Mouse (Mus musculus): ENCODE data around the gene Ltbr. TPM values are rescaled to one million over a fixed set of nuclear protein-coding genes. Genes with fewer than 3 reads are reported as not detected.

Ltbr gene
- polyA plus RNA-seq, 1 experiment from 2014 or later = 55.1 TPM

DNA sequence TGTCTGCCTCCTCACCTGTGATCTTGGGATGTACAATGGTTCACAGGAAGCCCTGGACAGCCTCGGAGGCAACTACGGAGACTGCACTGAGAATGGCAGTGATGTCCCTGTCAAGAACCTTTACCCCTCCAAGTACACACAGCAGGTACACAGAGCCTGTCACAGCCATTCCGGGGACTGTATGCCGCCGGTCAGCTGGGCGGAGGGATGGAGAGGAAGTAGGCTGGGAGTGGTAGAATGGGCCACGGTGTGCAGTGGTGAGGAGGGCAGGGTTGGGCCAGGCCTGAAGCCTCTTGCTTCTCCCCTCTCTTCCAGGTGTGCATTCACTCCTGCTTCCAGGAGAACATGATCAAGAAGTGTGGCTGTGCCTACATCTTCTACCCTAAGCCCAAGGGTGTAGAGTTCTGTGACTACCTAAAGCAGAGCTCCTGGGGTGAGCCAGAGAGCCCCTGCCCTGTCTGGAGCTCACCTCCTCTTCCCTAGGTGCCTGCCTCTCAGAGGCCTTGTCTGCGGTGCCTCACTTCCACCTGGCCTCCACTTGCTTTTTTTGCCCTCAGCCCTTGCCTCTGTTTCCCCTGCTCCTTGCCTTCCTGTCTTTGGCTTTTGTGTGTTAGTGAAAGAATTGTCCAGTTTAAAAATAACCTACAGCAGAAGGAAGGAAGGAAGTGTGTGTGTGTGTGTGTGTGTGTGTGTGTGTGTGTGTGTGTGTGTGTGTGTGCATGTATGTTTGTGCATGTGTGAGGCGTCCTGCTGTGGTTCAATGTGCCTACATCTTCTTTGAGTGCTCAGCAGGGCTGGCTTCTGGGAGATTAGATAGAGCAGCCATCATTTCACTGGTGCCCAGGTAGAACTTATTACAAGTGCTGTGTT, 25.3 kb upstream of the Ltbr start:
- Histone ChIP-seq H3K27ac (ENCODE audit: low read length) (peak overlapping the region; percentile 10; the same call in 1 of the 2 replicates), H3K4me2 (replicated peaks; ENCODE audit: low read depth, low read length) (no peak overlapping the region), H3K27me3 (ENCODE audit: control insufficient read depth, insufficient read depth, low read length) (no peaks in the 10 kb centered on the region), H3K9ac (replicated peaks; ENCODE audit: low read depth, low read length) (no peak overlapping the region), H3K4me3 (ENCODE audit: low read depth, low read length) (no peak overlapping the region), H3K4me1 (ENCODE audit: control insufficient read depth, insufficient read depth, low read length) (no peaks in the 10 kb centered on the region; the same call in 1 of the 2 replicates), H3K9me3 (ENCODE audit: control insufficient read depth, low read depth, low read length) (no peaks in the 10 kb centered on the region), H3K36me3 (ENCODE audit: control insufficient read depth, insufficient read depth, low read length) (no peaks in the 10 kb centered on the region)
- no peak for ATAC-seq (ENCODE audit: insufficient number of reproducible peaks, insufficient read depth, low FRiP score, low read depth)
- WGBS = 61% methylated on average over 9 of the region's 9 CpGs

GRCm38 (mm10) chr6:125334356-125334755, 20.7 kb upstream of the Ltbr start:
- Histone ChIP-seq H3K4me1 (ENCODE audit: control insufficient read depth, insufficient read depth, low read length) (peaks cover 6% of the 10 kb centered on the region; the same call in 1 of the 2 replicates), H3K27ac (ENCODE audit: low read length) (no peak overlapping the region), H3K9ac (replicated peaks; ENCODE audit: low read depth, low read length) (no peak overlapping the region), H3K36me3 (ENCODE audit: control insufficient read depth, insufficient read depth, low read length) (no peaks in the 10 kb centered on the region), H3K27me3 (ENCODE audit: control insufficient read depth, insufficient read depth, low read length) (no peaks in the 10 kb centered on the region), H3K4me2 (replicated peaks; ENCODE audit: low read depth, low read length) (no peak overlapping the region), H3K4me3 (ENCODE audit: low read depth, low read length) (no peak overlapping the region), H3K9me3 (ENCODE audit: control insufficient read depth, low read depth, low read length) (no peaks in the 10 kb centered on the region)
- no peak for ATAC-seq (ENCODE audit: insufficient number of reproducible peaks, insufficient read depth, low FRiP score, low read depth)
- 83% methylated on average over 2 of the region's 2 CpGs for WGBS

DNA sequence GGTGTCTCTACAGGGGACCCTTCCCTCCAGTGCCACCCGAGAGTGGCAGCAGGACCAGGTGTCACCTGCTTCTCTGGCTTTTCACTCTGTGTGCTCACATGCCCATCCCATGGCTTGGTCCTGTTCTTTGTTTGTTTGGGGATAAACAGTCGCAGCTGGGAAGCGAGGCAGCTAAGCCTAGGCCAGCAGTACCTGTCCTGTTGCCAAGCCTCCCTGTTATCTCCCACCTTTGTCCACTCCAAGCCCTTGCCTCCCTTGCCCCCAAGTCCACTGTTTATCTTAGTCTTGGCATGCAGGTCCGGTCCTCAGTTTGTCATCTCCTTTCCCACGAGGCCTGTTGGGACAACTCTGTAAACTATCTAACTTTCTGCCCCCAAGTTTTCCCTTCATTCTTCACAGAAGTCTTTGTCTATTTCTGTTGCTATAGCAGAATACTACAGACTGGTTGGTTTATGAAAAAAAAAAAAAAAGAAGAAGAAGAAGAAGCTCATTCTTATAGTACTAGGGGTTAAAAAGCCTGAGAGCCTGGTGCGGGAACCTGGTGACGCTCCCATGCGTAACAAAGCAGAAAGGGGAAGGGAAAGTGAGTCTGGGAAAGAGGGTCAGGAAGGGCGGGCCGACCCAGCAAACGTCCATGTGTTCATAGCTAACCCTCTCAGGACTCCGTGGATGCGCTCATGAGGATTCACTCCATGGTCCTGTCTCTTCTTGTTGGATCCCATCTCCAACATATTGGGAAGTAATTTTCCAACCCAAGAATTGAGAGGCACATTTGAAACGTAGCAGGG, 19.6 kb upstream of the Ltbr start:
- no peak for ATAC-seq (ENCODE audit: insufficient number of reproducible peaks, insufficient read depth, low FRiP score, low read depth)
- Histone ChIP-seq H3K4me3 (ENCODE audit: low read depth, low read length) (no peak overlapping the region), H3K4me1 (ENCODE audit: control insufficient read depth, insufficient read depth, low read length) (peaks cover 6% of the 10 kb centered on the region; the same call in 1 of the 2 replicates), H3K27me3 (ENCODE audit: control insufficient read depth, insufficient read depth, low read length) (no peaks in the 10 kb centered on the region), H3K4me2 (replicated peaks; ENCODE audit: low read depth, low read length) (no peak overlapping the region), H3K36me3 (ENCODE audit: control insufficient read depth, insufficient read depth, low read length) (no peaks in the 10 kb centered on the region), H3K27ac (ENCODE audit: low read length) (no peak overlapping the region), H3K9ac (replicated peaks; ENCODE audit: low read depth, low read length) (no peak overlapping the region), H3K9me3 (ENCODE audit: control insufficient read depth, low read depth, low read length) (no peaks in the 10 kb centered on the region)
- WGBS = 66% methylated on average over 14 of the region's 14 CpGs

GRCm38 (mm10) chr6:125330626-125331326, 17.1 kb upstream of the Ltbr start:
- H3K36me3 ChIP-seq (ENCODE audit: control insufficient read depth, insufficient read depth, low read length) = no peaks in the 10 kb centered on the region
- no peaks in the 10 kb centered on the region for H3K27me3 ChIP-seq (ENCODE audit: control insufficient read depth, insufficient read depth, low read length)
- peak overlapping the region; percentile 28 for H3K9ac ChIP-seq (replicated peaks; ENCODE audit: low read depth, low read length)
- H3K4me2 ChIP-seq (replicated peaks; ENCODE audit: low read depth, low read length) = peak overlapping the region; percentile 64
- H3K4me1 ChIP-seq (ENCODE audit: control insufficient read depth, insufficient read depth, low read length) = peaks cover 6% of the 10 kb centered on the region; the same call in 1 of the 2 replicates
- 2% methylated on average over 39 of the region's 39 CpGs for WGBS
- no peaks in the 10 kb centered on the region for H3K9me3 ChIP-seq (ENCODE audit: control insufficient read depth, low read depth, low read length)
- ATAC-seq (ENCODE audit: insufficient number of reproducible peaks, insufficient read depth, low FRiP score, low read depth) = peak; percentile 92
- H3K27ac ChIP-seq (ENCODE audit: low read length) = no peak overlapping the region
- H3K4me3 ChIP-seq (ENCODE audit: low read depth, low read length) = peak overlapping the region; percentile 39

DNA sequence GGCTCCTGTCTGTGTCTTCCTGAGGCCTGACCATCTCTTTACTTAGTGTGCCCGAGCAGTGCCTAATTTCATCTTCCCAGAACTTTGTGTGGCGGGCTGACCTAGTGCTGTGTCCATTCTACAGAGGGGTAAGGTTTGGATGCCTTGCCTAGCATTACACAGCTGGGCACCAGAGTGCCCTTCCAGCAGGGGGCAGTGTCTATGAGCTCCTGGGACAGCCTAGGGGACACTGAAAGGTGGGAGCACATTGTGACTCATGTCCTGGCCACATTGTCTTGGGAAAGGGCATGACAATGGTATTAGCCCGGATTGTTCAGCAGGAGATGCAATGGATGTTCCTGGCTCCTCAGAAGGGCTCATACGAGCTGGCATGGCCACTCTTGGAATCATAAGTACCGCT, 14.6 kb upstream of the Ltbr start:
- no peaks in the 10 kb centered on the region for H3K27me3 ChIP-seq (ENCODE audit: control insufficient read depth, insufficient read depth, low read length)
- H3K4me2 ChIP-seq (replicated peaks; ENCODE audit: low read depth, low read length) = no peak overlapping the region
- no peak overlapping the region for H3K9ac ChIP-seq (replicated peaks; ENCODE audit: low read depth, low read length)
- no peak overlapping the region for H3K27ac ChIP-seq (ENCODE audit: low read length)
- peaks cover 6% of the 10 kb centered on the region; the same call in 1 of the 2 replicates for H3K4me1 ChIP-seq (ENCODE audit: control insufficient read depth, insufficient read depth, low read length)
- H3K36me3 ChIP-seq (ENCODE audit: control insufficient read depth, insufficient read depth, low read length) = no peaks in the 10 kb centered on the region
- no peak for ATAC-seq (ENCODE audit: insufficient number of reproducible peaks, insufficient read depth, low FRiP score, low read depth)
- H3K9me3 ChIP-seq (ENCODE audit: control insufficient read depth, low read depth, low read length) = no peaks in the 10 kb centered on the region
- 82% methylated on average over 5 of the region's 5 CpGs for WGBS
- no peak overlapping the region for H3K4me3 ChIP-seq (ENCODE audit: low read depth, low read length)

- 51% methylated on average over 6 of the region's 6 CpGs for whole genome bisulfite sequencing
- no peak overlapping the region for H3K9ac ChIP-seq (replicated peaks; ENCODE audit: low read depth, low read length)
- H3K9me3 ChIP-seq (ENCODE audit: control insufficient read depth, low read depth, low read length) = no peaks in the 10 kb centered on the region
These were observed 11.7 kb upstream of the Ltbr start for GRCm38 (mm10) chr6:125325337-125325736.

GRCm38 (mm10) chr6:125323547-125323946, 9.9 kb upstream of the Ltbr start:
- Histone ChIP-seq H3K36me3 (ENCODE audit: control insufficient read depth, insufficient read depth, low read length) (no peaks in the 10 kb centered on the region), H3K27me3 (ENCODE audit: control insufficient read depth, insufficient read depth, low read length) (0 out of 2 replicates have a peak, but pooled peaks cover 4% of the 10 kb centered on the region), H3K9ac (replicated peaks; ENCODE audit: low read depth, low read length) (no peak overlapping the region), H3K9me3 (ENCODE audit: control insufficient read depth, low read depth, low read length) (no peaks in the 10 kb centered on the region), H3K4me1 (ENCODE audit: control insufficient read depth, insufficient read depth, low read length) (peaks cover 12% of the 10 kb centered on the region), H3K27ac (ENCODE audit: low read length) (no peak overlapping the region), H3K4me3 (ENCODE audit: low read depth, low read length) (no peak overlapping the region), H3K4me2 (replicated peaks; ENCODE audit: low read depth, low read length) (no peak overlapping the region)
- WGBS = 57% methylated on average over 6 of the region's 6 CpGs
- no peak for ATAC-seq (ENCODE audit: insufficient number of reproducible peaks, insufficient read depth, low FRiP score, low read depth)

More at GRCm38 (mm10) chr6:125325337-125325736, 11.7 kb upstream of the Ltbr start:
- no peak overlapping the region for H3K27ac ChIP-seq (ENCODE audit: low read length)
- peaks cover 11% of the 10 kb centered on the region for H3K4me1 ChIP-seq (ENCODE audit: control insufficient read depth, insufficient read depth, low read length)
- ATAC-seq (ENCODE audit: insufficient number of reproducible peaks, insufficient read depth, low FRiP score, low read depth) = no peak
- no peaks in the 10 kb centered on the region for H3K36me3 ChIP-seq (ENCODE audit: control insufficient read depth, insufficient read depth, low read length)
- no peak overlapping the region for H3K4me2 ChIP-seq (replicated peaks; ENCODE audit: low read depth, low read length)
- 0 out of 2 replicates have a peak, but pooled peaks cover 4% of the 10 kb centered on the region for H3K27me3 ChIP-seq (ENCODE audit: control insufficient read depth, insufficient read depth, low read length)
- H3K4me3 ChIP-seq (ENCODE audit: low read depth, low read length) = no peak overlapping the region

DNA sequence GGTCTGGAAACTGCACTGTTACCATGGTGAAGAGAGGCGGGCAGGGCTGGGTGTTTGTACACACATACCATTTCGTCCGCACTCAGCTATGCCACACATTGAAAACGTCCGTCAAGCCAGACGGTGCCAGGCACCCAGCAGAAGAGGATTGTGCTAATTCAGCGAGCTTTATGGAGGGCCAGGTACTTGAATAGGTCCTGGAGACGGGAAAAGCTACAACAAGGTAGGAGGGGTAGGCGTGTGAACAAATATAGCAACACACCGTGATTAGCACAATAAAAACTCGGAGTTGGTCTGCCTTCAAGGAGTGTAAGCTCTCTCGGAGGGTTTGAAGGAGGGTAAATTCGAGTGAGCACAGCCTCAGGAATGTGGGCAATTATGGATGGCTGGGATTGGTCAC, 9.1 kb upstream of the Ltbr start:
- Histone ChIP-seq H3K9ac (replicated peaks; ENCODE audit: low read depth, low read length) (no peak overlapping the region), H3K27me3 (ENCODE audit: control insufficient read depth, insufficient read depth, low read length) (0 out of 2 replicates have a peak, but pooled peaks cover 4% of the 10 kb centered on the region), H3K4me2 (replicated peaks; ENCODE audit: low read depth, low read length) (no peak overlapping the region), H3K4me1 (ENCODE audit: control insufficient read depth, insufficient read depth, low read length) (peaks cover 12% of the 10 kb centered on the region), H3K36me3 (ENCODE audit: control insufficient read depth, insufficient read depth, low read length) (no peaks in the 10 kb centered on the region), H3K4me3 (ENCODE audit: low read depth, low read length) (no peak overlapping the region), H3K27ac (ENCODE audit: low read length) (no peak overlapping the region), H3K9me3 (ENCODE audit: control insufficient read depth, low read depth, low read length) (no peaks in the 10 kb centered on the region)
- 51% methylated on average over 13 of the region's 13 CpGs for whole genome bisulfite sequencing
- ATAC-seq (ENCODE audit: insufficient number of reproducible peaks, insufficient read depth, low FRiP score, low read depth) = no peak
